ENCODE assay signal across 15 mouse cellular contexts in genomic region chr1:125679522-125680077, GRCm38 (mm10). TPM values are rescaled to one million over a fixed set of nuclear protein-coding genes. Genes with fewer than 3 reads are reported as not detected.
DNase-seq lines count a peak whose midpoint lies in the region; ATAC-seq and TF ChIP-seq lines count a peak whose summit lies in the region.
"Had no signal": no experiment of that assay in that cellular context is flagged by ENCODE, and none has a peak within 500 bp of the region (broad histone marks: within the 10 kb centered on the region; RNA-seq: fewer than 3 reads in every experiment).

No protein-coding gene starts in this region.

- no peak for TF ChIP-seq POLR2A in lung, adult 2 months (IDR thresholded peaks at IDR 0.05; ENCODE audit: borderline replicate concordance, extremely low read depth, low read depth, low read length)

- intact Hi-C loops in heart, postnatal 25 days (cut with DNase I) = no loop called here

- no peaks in the 10 kb centered on the region for H3K27me3 ChIP-seq in lung, embryonic 14.5 days (ENCODE audit: insufficient read depth, low read length)
- H3K27me3 ChIP-seq in liver, embryonic 14.5 days (ENCODE audit: control insufficient read depth, insufficient read depth, low read length) = no peaks in the 10 kb centered on the region
- H3K27me3 ChIP-seq in midbrain, embryonic 14.5 days (ENCODE audit: control insufficient read depth, insufficient read depth, low read length) = no peaks in the 10 kb centered on the region
- H3K27me3 ChIP-seq: Patski had no signal

- H3K36me3 ChIP-seq in lung, embryonic 14.5 days (ENCODE audit: insufficient read depth) = no peaks in the 10 kb centered on the region
- H3K36me3 ChIP-seq in liver, embryonic 14.5 days (replicated peaks; ENCODE audit: control insufficient read depth, insufficient read depth, low read depth) = no peaks in the 10 kb centered on the region
- no peaks in the 10 kb centered on the region for H3K36me3 ChIP-seq in midbrain, embryonic 14.5 days (ENCODE audit: control insufficient read depth, insufficient read depth, low read length)
- H3K36me3 ChIP-seq: limb, embryonic 13.5 days; midbrain, embryonic 10.5 days had no signal

- H3K9me3 ChIP-seq in lung, embryonic 14.5 days (ENCODE audit: low read depth, low read length) = no peaks in the 10 kb centered on the region
- H3K9me3 ChIP-seq in liver, embryonic 14.5 days (ENCODE audit: control insufficient read depth, low read length) = no peaks in the 10 kb centered on the region
- no peaks in the 10 kb centered on the region for H3K9me3 ChIP-seq in midbrain, embryonic 14.5 days (ENCODE audit: control insufficient read depth, low read length)
- H3K9me3 ChIP-seq: limb, embryonic 13.5 days; midbrain, embryonic 10.5 days had no signal

- TF ChIP-seq EP300 in liver, embryonic 14.5 days (IDR thresholded peaks at IDR 0.05; ENCODE audit: low read depth) = no peak

- TF ChIP-seq CTCF in lung, embryonic 14.5 days (IDR thresholded peaks at IDR 0.05; ENCODE audit: low read depth) = no peak
- TF ChIP-seq CTCF in lung, adult 2 months (IDR thresholded peaks at IDR 0.05; ENCODE audit: insufficient read depth, low read length) = no peak
- TF ChIP-seq CTCF in liver, embryonic 14.5 days (IDR thresholded peaks at IDR 0.05; ENCODE audit: low read depth) = no peak

- H3K4me2 ChIP-seq in lung, embryonic 14.5 days = 0 out of 2 replicates have a peak overlapping the region, but pooled peaks have one; percentile 30
- H3K4me2 ChIP-seq in liver, embryonic 14.5 days (ENCODE audit: low read depth) = peak overlapping the region; percentile 37
- H3K4me2 ChIP-seq in midbrain, embryonic 14.5 days (ENCODE audit: low read length) = no peak overlapping the region
- H3K4me2 ChIP-seq: limb, embryonic 13.5 days had no signal

- no peak for ATAC-seq in lung, embryonic 14.5 days (ENCODE audit: insufficient read depth)
- no peak for ATAC-seq in liver, embryonic 14.5 days (ENCODE audit: insufficient read depth)
- ATAC-seq in midbrain, embryonic 14.5 days (ENCODE audit: low FRiP score, low TSS enrichment) = no peak
- ATAC-seq: Patski had no signal

- H3K27ac ChIP-seq in lung, embryonic 14.5 days (ENCODE audit: low read depth) = no peak overlapping the region
- no peak overlapping the region for H3K27ac ChIP-seq in liver, embryonic 14.5 days
- H3K27ac ChIP-seq in midbrain, embryonic 14.5 days (replicated peaks; ENCODE audit: low read depth, low read length) = no peak overlapping the region
- H3K27ac ChIP-seq: limb, embryonic 13.5 days; midbrain, embryonic 10.5 days had no signal

- 61% methylated on average over 4 of the region's 4 CpGs for WGBS in lung, embryonic 14.5 days
- WGBS in lung, adult 2 months = 49% methylated on average over 4 of the region's 4 CpGs
- WGBS in liver, embryonic 14.5 days (ENCODE audit: insufficient replicate concordance) = 47% methylated on average over 4 of the region's 4 CpGs
- WGBS in midbrain, embryonic 14.5 days = 90% methylated on average over 4 of the region's 4 CpGs

- H3K4me3 ChIP-seq in lung, embryonic 14.5 days (ENCODE audit: low read depth, low read length) = no peak overlapping the region
- no peak overlapping the region for H3K4me3 ChIP-seq in lung, adult 2 months (replicated peaks; ENCODE audit: extremely low read depth, low read depth, low read length)
- no peak overlapping the region for H3K4me3 ChIP-seq in liver, embryonic 14.5 days (ENCODE audit: insufficient read depth in 1 of 2, low read depth in 2 of 2, low read length in 2 of 2)
- H3K4me3 ChIP-seq in midbrain, embryonic 14.5 days (replicated peaks; ENCODE audit: low read depth, low read length) = no peak overlapping the region
- H3K4me3 ChIP-seq: erythroblast, embryonic 14.5 days; limb, embryonic 13.5 days; midbrain, embryonic 10.5 days had no signal

- H3K9ac ChIP-seq in lung, embryonic 14.5 days = no peak overlapping the region
- H3K9ac ChIP-seq in liver, embryonic 14.5 days (replicated peaks) = no peak overlapping the region
- H3K9ac ChIP-seq in midbrain, embryonic 14.5 days (replicated peaks; ENCODE audit: low read length) = no peak overlapping the region
- H3K9ac ChIP-seq: limb, embryonic 13.5 days had no signal

- peak; percentile 92 for DNase-seq in heart, adult 11 months
- no peak for DNase-seq in heart, postnatal 25 days (ENCODE audit: low spot score)
- no peak for DNase-seq in lung, embryonic 14.5 days
- no peak for DNase-seq in lung, adult 2 months
- DNase-seq in liver, embryonic 14.5 days (ENCODE audit: low read depth in 3 of 3, low spot score in 3 of 3) = no peak
- no peak for DNase-seq in midbrain, embryonic 14.5 days
- no peak for DNase-seq in spleen, postnatal 10 days (ENCODE audit: low spot score in 2 of 2)
- DNase-seq in frontal cortex, adult 2 months (ENCODE audit: extremely low spot score in 1 of 2, low spot score in 1 of 2) = no peak
- DNase-seq: kidney, adult 2 months; thymus, adult 18-20 months had no signal

- no peaks in the 10 kb centered on the region for H3K4me1 ChIP-seq in lung, embryonic 14.5 days (ENCODE audit: insufficient read depth)
- H3K4me1 ChIP-seq in lung, adult 2 months (ENCODE audit: control insufficient read depth, insufficient read depth, low read length) = no peaks in the 10 kb centered on the region; the same call in 1 of the 2 replicates
- H3K4me1 ChIP-seq in liver, embryonic 14.5 days (replicated peaks; ENCODE audit: control insufficient read depth in 2 of 2, insufficient read depth in 2 of 2, low read length in 1 of 2) = peaks cover 0 to 11% of the 10 kb centered on the region in 2 experiments; a peak in 2 of 4 replicates
- no peaks in the 10 kb centered on the region for H3K4me1 ChIP-seq in midbrain, embryonic 14.5 days (ENCODE audit: control insufficient read depth, insufficient read depth, low read length)
- H3K4me1 ChIP-seq: midbrain, embryonic 10.5 days had no signal

RNA-seq across cellular contexts. Expression of gene Gpr39, which starts 2.8 kb away (rescaled TPM):
- total RNA-seq in heart, postnatal 25 days (2021) = under 1 TPM; 0.44 to 0.53 TPM
- 2.5 and 3.0 TPM in 2 replicates for polyA plus RNA-seq in lung, embryonic 14.5 days (2014; fragmentation: Nextera tagmentation; extraction: Ambion mirVana)
- 4.5 and 5.5 TPM in 2 replicates for polyA plus RNA-seq in lung, adult 2 months (2012; rRNA removed)
- 2.2 and 2.4 TPM in 2 replicates for polyA plus RNA-seq in liver, embryonic 14.5 days (2012; rRNA removed)
- polyA plus RNA-seq in liver, embryonic 14.5 days (2014; fragmentation: Nextera tagmentation; extraction: Ambion mirVana) = 2.8 and 3.0 TPM in 2 replicates
- polyA plus RNA-seq in midbrain, embryonic 14.5 days (2014; fragmentation: Nextera tagmentation; extraction: Ambion mirVana) = not detected in 2 replicates
- polyA plus RNA-seq in frontal cortex, adult 2 months (2012; rRNA removed) = 0.06 and 0.10 TPM in 2 replicates
- total RNA-seq: gastrocnemius, adult 18-20 months had no signal
- polyA plus RNA-seq: erythroblast, embryonic 14.5 days; limb, embryonic 13.5 days; midbrain, embryonic 10.5 days had no signal
